Mouse (Mus musculus) embryonic facial prominence, embryonic 10.5 days (tissue): Measurements from ENCODE around the gene Lepr. TPM values are rescaled to one million over a fixed set of nuclear protein-coding genes. Genes with fewer than 3 reads are reported as not detected.
"Not testable (repeated sequence)": the region's sequence is repeated elsewhere in the genome, so short reads cannot be mapped to it uniquely, and the experiment has no call there.

ENCODE experiments used
- DNase-seq: peaks from one replicate; pipeline ENCODE4 v3.0.0-alpha.2; 2017; ENCODE audit warnings: low spot score
- H3K27ac ChIP-seq: fragments of 300-500 bp; sonication (generic); replicated peaks from 2 replicates; pipeline ENCODE4 v1.5.1; 2016; ENCODE audit warnings: mild to moderate bottlenecking
- H3K27me3 ChIP-seq: fragments of 300-500 bp; sonication (generic); replicated peaks from 2 replicates; pipeline ENCODE4 v1.6.1; 2016; ENCODE audit warnings: low read depth, mild to moderate bottlenecking; ENCODE audit not compliant: poor library complexity, severe bottlenecking
- H3K36me3 ChIP-seq: fragments of 300-500 bp; sonication (generic); replicated peaks from 2 replicates; pipeline ENCODE4 v1.6.1; 2016; ENCODE audit warnings: mild to moderate bottlenecking, moderate library complexity
- H3K4me1 ChIP-seq: fragments of 300-500 bp; sonication (generic); 2 replicates; pipeline ENCODE4 v1.6.1; 2016
- H3K4me3 ChIP-seq: fragments of 300-500 bp; sonication (generic); 2 replicates; pipeline ENCODE4 v1.5.1; 2016; ENCODE audit warnings: mild to moderate bottlenecking, moderate library complexity
- H3K9me3 ChIP-seq: fragments of 300-500 bp; sonication (generic); 2 replicates; pipeline ENCODE4 v1.6.1; 2016; ENCODE audit warnings: mild to moderate bottlenecking
- WGBS: fragments of 180-500 bp; shearing (Covaris S2); methylation state at CpG from one replicate; pipeline ENCODE4 v1.1.7; 2016; 5-methylcytosine and 5-hydroxymethylcytosine counted together
- polyA plus RNA-seq: library from polyadenylated mRNA; unstranded; fragments of >200 nt; fragmentation: Nextera tagmentation; extraction: Ambion mirVana; gene quantifications from 2 replicates; pipeline ENCODE4 v1.2.1, GENCODE M21; 2016

The Lepr gene
- polyA plus RNA-seq, 1 experiment from 2014 or later: 3.3 TPM

DNA sequence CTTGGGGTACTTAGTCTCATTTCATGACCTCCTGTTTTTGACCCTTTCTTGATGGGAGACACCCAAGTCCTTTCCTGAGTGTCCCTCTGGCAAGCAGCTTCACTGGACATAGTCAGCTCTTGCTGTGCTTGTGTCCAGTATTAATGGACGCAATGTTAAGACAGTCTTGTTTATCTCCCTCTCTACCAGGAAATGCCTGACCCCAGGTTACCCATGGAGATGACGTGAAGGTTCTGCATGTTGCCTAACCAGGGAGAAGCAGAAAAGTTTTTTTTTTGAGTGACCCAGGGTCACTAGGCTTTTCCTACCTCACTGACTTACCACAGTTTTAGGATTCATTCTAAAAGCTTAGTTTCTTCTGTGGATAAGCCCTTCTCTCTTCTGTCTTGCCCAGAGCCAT, 24.8 kb downstream of the Lepr start:
- no peaks in the 10 kb centered on the region for H3K9me3 ChIP-seq
- no peak for DNase-seq
- WGBS: 79% methylated on average over 2 of the region's 2 CpGs
- H3K4me3 ChIP-seq: no peak overlapping the region
- H3K27me3 ChIP-seq: no peaks in the 10 kb centered on the region
- H3K4me1 ChIP-seq: no peaks in the 10 kb centered on the region
- no peak overlapping the region for H3K27ac ChIP-seq
- H3K36me3 ChIP-seq: no peaks in the 10 kb centered on the region

DNA sequence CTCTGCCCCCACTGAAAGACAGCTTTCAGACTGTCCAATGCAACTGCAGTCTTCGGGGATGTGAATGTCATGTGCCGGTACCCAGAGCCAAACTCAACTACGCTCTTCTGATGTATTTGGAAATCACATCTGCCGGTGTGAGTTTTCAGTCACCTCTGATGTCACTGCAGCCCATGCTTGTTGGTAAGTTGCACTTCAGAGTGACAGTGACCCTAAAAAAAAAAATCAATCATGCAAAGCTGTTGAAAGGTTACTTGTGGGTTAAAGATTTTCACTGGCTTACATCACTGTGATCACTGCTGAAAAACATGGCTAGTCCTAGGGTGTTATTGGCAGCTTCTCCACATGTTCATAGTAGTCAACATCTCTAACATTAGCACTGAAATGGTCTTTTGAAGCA, 28.3 kb downstream of the Lepr start:
- Histone ChIP-seq H3K36me3 (no peaks in the 10 kb centered on the region), H3K9me3 (no peaks in the 10 kb centered on the region), H3K4me3 (no peak overlapping the region), H3K27me3 (no peaks in the 10 kb centered on the region), H3K4me1 (no peaks in the 10 kb centered on the region), H3K27ac (no peak overlapping the region)
- WGBS: 96% methylated on average over 4 of the region's 4 CpGs
- no peak for DNase-seq

DNA sequence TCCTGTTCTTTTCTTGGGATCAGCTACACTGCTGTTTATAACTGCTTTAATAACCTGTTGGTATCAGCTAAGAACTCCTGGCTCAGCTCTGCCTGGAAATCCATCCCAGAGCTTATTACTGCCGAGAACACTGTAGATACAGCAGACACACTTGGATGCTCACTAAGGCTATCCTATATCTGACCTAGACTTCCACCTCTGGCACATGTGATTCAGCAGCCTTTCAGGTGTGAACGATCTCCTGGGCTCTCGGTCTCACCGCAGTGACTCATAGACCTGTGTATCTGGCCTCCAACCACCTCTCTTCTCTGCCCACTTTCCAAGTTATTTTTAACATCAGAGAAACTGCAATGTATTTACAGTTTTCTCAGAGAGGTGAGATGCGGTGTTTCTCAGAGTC, 43.3 kb downstream of the Lepr start:
- H3K4me1 ChIP-seq: no peaks in the 10 kb centered on the region
- H3K4me3 ChIP-seq: no peak overlapping the region
- WGBS: 93% methylated on average over 5 of the region's 5 CpGs
- H3K9me3 ChIP-seq: no peaks in the 10 kb centered on the region
- no peaks in the 10 kb centered on the region for H3K27me3 ChIP-seq
- H3K36me3 ChIP-seq: no peaks in the 10 kb centered on the region
- DNase-seq: no peak
- H3K27ac ChIP-seq: no peak overlapping the region

DNA sequence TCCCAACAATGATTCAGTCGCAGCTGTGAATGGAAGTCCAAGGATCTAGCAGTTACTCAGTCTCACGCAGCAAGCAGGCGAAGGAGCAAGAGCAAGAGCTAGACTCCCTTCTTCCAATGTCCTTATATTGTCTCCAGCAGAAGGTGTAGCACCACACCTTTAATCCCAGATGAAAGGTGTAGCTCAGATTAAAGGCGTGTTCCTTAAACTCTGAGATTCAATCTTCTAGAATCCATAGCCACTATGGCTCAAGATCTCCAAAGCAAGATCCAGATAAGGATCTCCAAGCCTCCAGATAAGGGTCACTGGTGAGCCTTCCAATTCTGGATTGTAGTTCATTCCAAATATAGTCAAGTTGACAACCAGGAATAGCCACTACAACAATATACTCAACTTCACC, 126.7 kb downstream of the Lepr start, which contains the start of gene B020004J07Rik:
Gene B020004J07Rik, minus strand, starts transcription at position 101 of the 400 bp plus-strand sequence.
- WGBS: 93% methylated on average over 4 of the region's 4 CpGs
- H3K27me3 ChIP-seq, H3K4me3 ChIP-seq, H3K4me1 ChIP-seq, H3K27ac ChIP-seq, H3K36me3 ChIP-seq, DNase-seq, H3K9me3 ChIP-seq: not testable (repeated sequence)

DNA sequence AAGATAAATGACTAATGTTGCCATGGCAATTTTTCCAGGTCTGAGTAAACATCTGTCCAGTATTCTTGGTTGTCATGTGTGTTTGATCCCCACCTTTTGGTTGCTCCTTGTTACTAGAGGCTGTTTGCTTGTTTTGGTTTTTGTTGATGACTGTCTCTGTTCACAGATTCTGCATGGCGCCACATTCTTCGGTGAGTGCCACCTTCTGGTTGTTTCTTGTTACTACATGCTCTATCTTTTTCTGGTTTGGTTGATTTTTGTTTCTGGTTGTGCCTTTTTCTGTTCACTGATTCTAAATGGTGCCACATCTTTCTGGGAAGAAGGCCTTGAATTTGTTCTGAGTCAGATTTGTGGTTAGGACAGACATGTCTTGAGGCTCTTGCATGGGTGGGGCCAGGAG, 133.7 kb downstream of the Lepr start:
- Histone ChIP-seq H3K4me3 (no peak overlapping the region), H3K36me3 (no peaks in the 10 kb centered on the region), H3K27ac (no peak overlapping the region), H3K4me1 (no peaks in the 10 kb centered on the region), H3K9me3 (peaks cover 22% of the 10 kb centered on the region), H3K27me3 (no peaks in the 10 kb centered on the region)
- DNase-seq: no peak
- 69% methylated on average over 2 of the region's 2 CpGs for WGBS

DNA sequence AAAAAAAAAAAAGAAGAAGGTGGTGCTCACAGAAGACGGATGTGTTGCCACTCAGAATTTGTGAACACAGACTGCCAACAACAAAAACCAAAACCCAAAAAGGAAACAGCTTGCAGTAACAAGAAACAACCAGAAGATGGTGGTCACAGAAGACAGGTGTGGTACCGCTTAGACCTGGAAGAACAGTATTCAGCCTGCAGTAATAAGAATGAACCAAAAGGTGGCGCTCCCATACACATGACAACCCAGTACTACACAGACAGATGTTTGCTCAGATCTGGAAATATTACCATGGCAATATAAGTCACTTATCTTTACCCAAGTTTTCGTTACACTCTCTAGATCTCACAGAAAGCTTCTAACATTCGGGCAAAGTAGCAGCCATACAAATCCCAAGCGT, 143.7 kb downstream of the Lepr start:
- Histone ChIP-seq H3K9me3 (no peaks in the 10 kb centered on the region), H3K36me3 (no peaks in the 10 kb centered on the region), H3K4me3 (no peak overlapping the region), H3K27ac (no peak overlapping the region), H3K27me3 (no peaks in the 10 kb centered on the region), H3K4me1 (no peaks in the 10 kb centered on the region)
- 47% methylated on average over 6 of the region's 6 CpGs for WGBS
- DNase-seq: no peak

DNA sequence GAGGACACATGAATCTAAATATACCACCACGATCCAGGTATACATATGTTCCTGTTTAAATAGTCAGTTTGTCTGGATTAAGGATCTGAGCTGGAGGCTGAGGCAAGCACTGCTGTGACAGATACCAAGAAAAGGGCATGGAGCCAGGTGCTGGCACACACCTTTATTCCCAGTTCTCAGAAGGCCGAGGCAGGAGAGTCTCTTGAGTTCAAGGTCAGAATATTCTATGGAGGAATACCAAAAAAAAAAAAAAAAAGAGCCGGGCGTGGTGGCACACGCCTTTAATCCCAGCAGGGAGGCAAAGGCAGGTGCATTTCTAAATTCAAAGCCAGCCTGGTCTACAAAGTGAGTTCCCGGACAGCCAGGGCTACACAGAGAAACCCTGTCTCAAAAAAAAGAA, 145.1 kb downstream of the Lepr start:
- 86% methylated on average over 6 of the region's 6 CpGs for WGBS

More for the DNA sequence above, 145.1 kb downstream of the Lepr start:
- Histone ChIP-seq H3K27me3 (no peaks in the 10 kb centered on the region), H3K4me3 (no peak overlapping the region), H3K36me3 (no peaks in the 10 kb centered on the region), H3K27ac (no peak overlapping the region), H3K9me3 (no peaks in the 10 kb centered on the region), H3K4me1 (no peaks in the 10 kb centered on the region)
- no peak for DNase-seq

Other genes starting within 250 kb of the Lepr start
- gene Dnajc6, start 220.8 kb upstream of the Lepr start, polyA plus RNA-seq: 1.5 and 1.6 TPM in 2 replicates
- gene Leprot, start 69.7 kb upstream of the Lepr start, polyA plus RNA-seq: 59.8 and 67.7 TPM in 2 replicates
- not detected in 2 replicates for gene B020004J07Rik, start 126.6 kb downstream of the Lepr start, polyA plus RNA-seq
- gene C130073F10Rik, start 176.4 kb downstream of the Lepr start, polyA plus RNA-seq: not detected in 2 replicates
- gene Gm12800, start 191.7 kb downstream of the Lepr start, polyA plus RNA-seq: not detected in 2 replicates
- not detected in 2 replicates for gene Gm12794, start 223.0 kb downstream of the Lepr start, polyA plus RNA-seq